Mouse (Mus musculus) embryonic facial prominence, embryonic 15.5 days (tissue): Measurements from ENCODE around the gene Cacng1. TPM values are rescaled to one million over a fixed set of nuclear protein-coding genes. Genes with fewer than 3 reads are reported as not detected.

Experiments
- ATAC-seq: fragments of 200-750 bp; cut with Nextera tagmentation; 2 replicates; pipeline ENCODE4 v1.8.0; 2017; ENCODE audit warnings: low read depth, moderate TSS enrichment; ENCODE audit not compliant: insufficient number of reproducible peaks, low FRiP score, low TSS enrichment
- H3K27ac ChIP-seq: fragments of 300-500 bp; sonication (generic); replicated peaks from 2 replicates; pipeline ENCODE4 v1.5.1; 2015; ENCODE audit warnings: mild to moderate bottlenecking, inconsistent platforms
- H3K27me3 ChIP-seq: fragments of 300-500 bp; sonication (generic); 2 replicates; pipeline ENCODE4 v1.6.1; 2015; ENCODE audit warnings: inconsistent platforms
- H3K36me3 ChIP-seq: fragments of 300-500 bp; sonication (generic); 2 replicates; pipeline ENCODE4 v1.6.1; 2015; ENCODE audit warnings: mild to moderate bottlenecking, inconsistent platforms
- H3K4me1 ChIP-seq: fragments of 300-500 bp; sonication (generic); 2 replicates; pipeline ENCODE4 v1.6.1; 2015; ENCODE audit warnings: inconsistent platforms
- H3K4me2 ChIP-seq: fragments of 300-500 bp; sonication (generic); replicated peaks from 2 replicates; pipeline ENCODE4 v1.6.1; 2015; ENCODE audit warnings: mild to moderate bottlenecking, inconsistent platforms
- H3K4me3 ChIP-seq: fragments of 300-500 bp; sonication (generic); replicated peaks from 2 replicates; pipeline ENCODE4 v1.5.1; 2015; ENCODE audit warnings: mild to moderate bottlenecking, inconsistent platforms
- H3K9ac ChIP-seq: fragments of 300-500 bp; sonication (generic); 2 replicates; pipeline ENCODE4 v1.6.1; 2015; ENCODE audit warnings: inconsistent platforms
- H3K9me3 ChIP-seq: fragments of 300-500 bp; sonication (generic); replicated peaks from 2 replicates; pipeline ENCODE4 v1.6.1; 2016; ENCODE audit warnings: inconsistent platforms
- WGBS: fragments of 180-500 bp; shearing (Covaris S2); methylation state at CpG from one replicate; pipeline ENCODE4 v1.1.7; 2015; 5-methylcytosine and 5-hydroxymethylcytosine counted together
- polyA plus RNA-seq: library from polyadenylated mRNA; unstranded; fragments of >200 nt; fragmentation: Nextera tagmentation; extraction: Ambion mirVana; gene quantifications from 2 replicates; pipeline ENCODE4 v1.2.1, GENCODE M21; 2015

Gene Cacng1
- polyA plus RNA-seq: 13.4 and 23.8 TPM in 2 replicates

DNA sequence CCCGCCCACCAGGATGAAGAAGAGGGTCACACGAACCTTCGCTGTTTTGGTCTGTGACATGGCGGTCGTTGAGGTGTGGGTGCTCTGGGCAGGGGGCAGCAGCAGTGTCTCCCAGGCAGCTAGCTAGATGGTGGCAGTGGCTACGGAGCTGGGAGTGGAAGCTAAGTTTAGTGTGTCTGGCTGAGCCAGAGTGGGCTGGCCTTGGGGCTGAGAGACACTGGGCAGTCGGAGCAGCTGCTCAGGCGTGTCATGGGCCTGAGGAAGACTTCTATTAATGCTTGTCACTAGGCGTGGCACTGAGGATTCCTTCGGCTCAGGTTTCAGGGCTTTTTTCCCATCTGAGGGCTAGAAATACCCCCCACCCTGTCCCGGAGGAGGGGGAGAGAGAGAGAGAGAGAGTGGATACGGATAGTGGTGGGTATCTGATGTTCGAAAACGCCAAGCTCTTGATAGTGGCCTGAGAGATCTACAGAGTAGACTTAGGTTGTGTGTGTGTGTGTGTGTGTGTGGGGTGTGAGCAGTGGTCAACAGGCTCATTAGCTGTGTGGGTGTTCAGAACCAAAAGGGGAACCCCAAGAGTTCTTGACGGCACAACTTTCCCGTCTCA lies at the start of gene Cacng1:
Gene Cacng1 (minus strand): TSS at position 191 of the 607 bp plus-strand sequence.
- H3K36me3 ChIP-seq: no peaks in the 10 kb centered on the region
- H3K4me2 ChIP-seq: no peak within 1 kb of the TSS
- ATAC-seq: 0 out of 2 replicates have a peak, but pooled peaks have one; percentile 51
- H3K27ac ChIP-seq: no peak within 1 kb of the TSS
- 66% methylated on average over 16 of the region's 16 CpGs for WGBS
- peaks cover 4% of the 10 kb centered on the region; the same call in 1 of the 2 replicates for H3K4me1 ChIP-seq
- H3K27me3 ChIP-seq: no peaks in the 10 kb centered on the region
- H3K9me3 ChIP-seq: no peaks in the 10 kb centered on the region
- no peak within 1 kb of the TSS for H3K9ac ChIP-seq
- H3K4me3 ChIP-seq: no peak within 1 kb of the TSS

DNA sequence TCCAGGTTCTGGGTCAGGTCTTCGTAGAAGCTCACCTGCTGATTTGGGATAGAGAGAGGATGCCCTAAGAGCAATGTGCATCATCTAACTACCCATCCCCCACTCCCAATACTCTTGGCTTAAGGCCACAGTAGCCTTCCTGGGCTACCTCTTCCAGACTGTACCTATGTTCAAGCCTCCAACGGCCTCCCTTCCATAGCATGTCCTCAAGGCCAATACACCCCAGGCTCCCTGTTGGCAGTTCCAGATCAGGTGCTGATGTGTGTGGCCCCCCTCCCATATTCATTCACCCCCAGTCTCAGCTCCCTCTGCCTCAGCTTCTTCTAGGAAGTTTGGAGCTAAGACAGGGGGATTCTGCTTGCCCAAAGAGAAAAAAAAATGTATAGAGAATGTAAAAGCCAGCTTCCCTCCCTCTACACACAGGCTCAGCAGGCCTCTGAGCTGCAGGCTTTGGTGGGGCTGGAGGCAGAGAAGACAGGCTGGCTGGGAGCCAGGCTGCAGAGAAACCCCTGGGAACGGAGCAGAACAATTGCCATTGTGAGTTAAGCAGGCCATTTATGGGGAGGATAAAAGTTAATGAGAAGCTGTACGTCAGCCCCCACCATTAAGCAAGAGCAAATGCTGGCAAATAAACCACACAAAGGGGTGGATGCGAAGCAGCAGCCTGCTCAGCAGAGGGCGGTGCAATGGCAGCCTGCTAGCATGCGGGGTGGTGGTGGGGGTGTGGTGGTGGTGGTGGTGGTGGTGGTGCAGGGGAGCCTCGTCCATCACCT lies 46.6 kb upstream of the Cacng1 start:
- peak overlapping the region; percentile 51; the same call in 1 of the 2 replicates for H3K27ac ChIP-seq
- no peak overlapping the region for H3K4me2 ChIP-seq
- H3K4me3 ChIP-seq: no peak overlapping the region
- H3K9me3 ChIP-seq: no peaks in the 10 kb centered on the region
- peaks cover 22% of the 10 kb centered on the region for H3K4me1 ChIP-seq
- ATAC-seq: peak; percentile 66
- no peak overlapping the region for H3K9ac ChIP-seq
- no peaks in the 10 kb centered on the region for H3K36me3 ChIP-seq
- H3K27me3 ChIP-seq: no peaks in the 10 kb centered on the region
- WGBS: 17% methylated on average over 8 of the region's 8 CpGs

DNA sequence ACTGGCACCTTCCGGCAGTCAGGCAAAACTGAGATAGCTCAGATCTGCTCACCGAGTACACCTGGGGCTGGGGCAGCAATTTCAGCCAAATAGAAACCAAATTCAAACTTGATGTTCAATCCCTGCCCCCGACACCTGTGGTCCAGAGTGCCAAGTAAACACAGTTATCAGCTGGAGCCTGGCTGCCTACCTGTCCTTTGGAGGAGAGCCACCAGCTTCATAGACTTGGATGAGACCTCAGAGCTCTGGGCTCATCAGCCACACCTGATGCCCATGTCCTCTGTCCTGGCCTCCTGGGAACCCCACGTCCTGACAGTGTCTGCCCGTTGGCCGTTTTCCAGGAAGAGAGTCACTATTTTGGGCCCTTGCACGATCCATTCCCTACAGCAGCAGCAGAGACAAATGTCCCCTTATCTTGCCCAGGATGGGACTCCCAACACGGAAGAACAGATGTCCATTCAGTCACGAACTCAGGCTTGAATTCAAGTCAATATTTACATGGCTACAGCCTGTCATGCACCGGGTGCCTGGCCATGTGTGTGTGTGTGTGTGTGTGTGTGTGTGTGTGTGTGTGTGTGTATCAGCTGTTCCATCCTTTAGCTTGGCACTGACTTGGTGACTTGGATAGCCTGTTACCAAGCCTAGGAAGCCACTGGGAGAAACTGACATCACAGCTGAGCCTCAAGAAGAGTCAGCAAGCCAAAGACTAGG lies 45.6 kb upstream of the Cacng1 start:
- Histone ChIP-seq H3K27me3 (no peaks in the 10 kb centered on the region), H3K9ac (no peak overlapping the region), H3K4me2 (no peak overlapping the region), H3K36me3 (no peaks in the 10 kb centered on the region), H3K4me3 (no peak overlapping the region), H3K27ac (no peak overlapping the region), H3K9me3 (no peaks in the 10 kb centered on the region), H3K4me1 (peaks cover 22% of the 10 kb centered on the region)
- 70% methylated on average over 10 of the region's 10 CpGs for WGBS
- ATAC-seq: no peak

DNA sequence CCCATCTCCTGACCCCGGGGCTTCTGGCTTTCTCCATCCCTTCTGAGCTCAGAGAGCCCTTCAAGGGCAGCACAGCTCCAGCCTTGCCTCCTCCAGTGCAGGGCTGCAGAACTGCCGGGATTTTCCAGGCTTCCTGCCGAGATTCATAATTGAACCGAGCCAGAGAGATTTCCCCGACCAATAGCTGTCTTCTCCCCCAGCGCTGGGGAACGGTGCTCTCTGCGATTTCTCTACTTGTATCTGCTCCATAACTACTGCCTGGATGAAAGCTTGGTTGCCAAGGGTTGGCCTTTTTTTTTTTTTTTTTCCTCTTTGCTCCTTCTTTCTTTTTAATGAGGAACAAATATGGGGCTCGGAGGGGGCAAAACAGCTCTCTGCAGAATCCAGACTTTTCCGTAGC lies 43.7 kb upstream of the Cacng1 start:
- 38% methylated on average over 10 of the region's 10 CpGs for WGBS
- H3K36me3 ChIP-seq: no peaks in the 10 kb centered on the region
- no peak overlapping the region for H3K4me2 ChIP-seq
- H3K27ac ChIP-seq: no peak overlapping the region
- H3K9ac ChIP-seq: no peak overlapping the region
- no peak overlapping the region for H3K4me3 ChIP-seq
- peaks cover 22% of the 10 kb centered on the region for H3K4me1 ChIP-seq
- no peak for ATAC-seq
- H3K27me3 ChIP-seq: no peaks in the 10 kb centered on the region
- no peaks in the 10 kb centered on the region for H3K9me3 ChIP-seq

DNA sequence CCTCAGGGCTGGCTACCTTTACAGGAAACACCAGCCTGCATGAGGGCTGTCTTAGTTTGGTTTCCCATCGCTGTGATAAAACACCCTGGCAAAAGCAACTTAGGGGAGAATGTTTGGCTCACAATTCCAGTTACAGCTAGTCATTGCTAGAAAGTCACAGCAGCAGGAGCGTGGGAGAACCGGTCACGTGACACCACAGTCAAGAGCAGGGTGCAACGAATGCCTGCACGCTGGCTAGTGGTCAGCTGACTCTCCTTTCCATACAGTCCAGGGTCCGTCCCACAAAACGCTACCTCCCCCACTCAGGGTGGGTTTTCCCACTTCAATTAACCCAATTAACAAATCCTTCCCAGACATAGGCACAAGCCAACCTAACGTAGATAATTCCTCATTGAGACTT lies 43.2 kb upstream of the Cacng1 start:
- H3K4me2 ChIP-seq: no peak overlapping the region
- 85% methylated on average over 9 of the region's 9 CpGs for WGBS
- peaks cover 22% of the 10 kb centered on the region for H3K4me1 ChIP-seq
- H3K9me3 ChIP-seq: no peaks in the 10 kb centered on the region
- ATAC-seq: no peak
- H3K4me3 ChIP-seq: no peak overlapping the region
- H3K27me3 ChIP-seq: no peaks in the 10 kb centered on the region
- H3K9ac ChIP-seq: no peak overlapping the region
- H3K27ac ChIP-seq: no peak overlapping the region
- H3K36me3 ChIP-seq: no peaks in the 10 kb centered on the region

DNA sequence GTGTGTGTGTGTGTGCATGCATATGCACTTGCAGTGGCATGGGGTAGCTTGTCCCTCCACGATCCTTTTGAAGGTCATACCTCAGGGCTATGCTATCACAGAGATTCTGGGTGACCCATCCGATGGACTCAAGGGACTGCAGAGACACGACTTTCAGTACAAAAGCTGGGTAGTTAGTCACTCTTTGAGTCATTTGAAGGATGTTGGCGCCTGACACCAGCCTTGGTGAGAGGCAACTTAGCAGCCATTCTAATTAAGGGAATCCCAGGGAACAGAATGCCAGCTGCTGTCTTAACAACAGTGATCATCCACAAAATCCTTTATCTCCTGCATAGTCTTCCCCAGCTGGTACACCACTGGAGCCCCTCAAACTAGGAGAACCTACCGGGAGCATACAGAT lies 32.8 kb upstream of the Cacng1 start:
- no peaks in the 10 kb centered on the region for H3K9me3 ChIP-seq
- ATAC-seq: no peak
- H3K4me3 ChIP-seq: no peak overlapping the region
- no peak overlapping the region for H3K4me2 ChIP-seq
- WGBS: 88% methylated on average over 5 of the region's 5 CpGs
- no peaks in the 10 kb centered on the region for H3K36me3 ChIP-seq
- H3K27ac ChIP-seq: no peak overlapping the region
- 0 out of 2 replicates have a peak, but pooled peaks cover 7% of the 10 kb centered on the region for H3K4me1 ChIP-seq
- no peaks in the 10 kb centered on the region for H3K27me3 ChIP-seq
- no peak overlapping the region for H3K9ac ChIP-seq

DNA sequence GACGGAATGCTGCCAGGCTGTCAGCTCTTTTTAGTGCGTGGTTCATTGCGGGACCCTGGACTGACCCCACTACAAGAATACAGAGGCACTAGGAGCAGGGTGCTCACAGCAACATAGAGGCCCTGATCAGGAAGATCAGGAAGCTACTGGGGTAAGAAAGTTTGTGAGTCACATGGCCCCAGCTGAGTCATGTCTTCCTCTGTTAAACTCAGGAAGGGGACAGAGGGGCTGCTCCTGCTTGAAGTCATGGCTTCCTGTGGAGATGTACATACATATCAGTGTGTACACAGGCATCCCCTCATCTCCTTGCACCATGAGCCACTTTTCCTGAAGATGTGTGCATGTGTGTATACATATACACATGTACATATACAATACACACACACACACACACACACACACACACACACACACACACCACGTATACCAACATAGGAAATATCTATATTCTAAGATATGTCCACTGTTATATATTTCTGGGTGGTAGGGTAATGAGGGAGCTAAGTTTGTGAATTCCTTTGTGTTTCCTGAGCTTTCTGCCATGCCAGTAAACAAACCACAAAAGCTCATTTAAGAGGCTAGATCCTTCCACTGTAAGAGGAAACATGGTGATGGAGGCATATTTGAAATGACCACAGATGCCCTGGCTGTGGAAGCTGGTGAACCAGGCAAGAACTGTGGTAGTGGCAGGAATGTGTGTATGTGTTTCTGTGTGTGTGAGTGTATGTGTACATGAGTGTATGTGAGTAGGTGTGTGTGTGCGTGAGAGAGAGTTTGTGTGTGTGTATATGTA lies 32.1 kb upstream of the Cacng1 start:
- Histone ChIP-seq H3K9ac (no peak overlapping the region), H3K4me3 (no peak overlapping the region), H3K4me2 (no peak overlapping the region), H3K4me1 (0 out of 2 replicates have a peak, but pooled peaks cover 1% of the 10 kb centered on the region), H3K27ac (no peak overlapping the region), H3K27me3 (no peaks in the 10 kb centered on the region), H3K9me3 (no peaks in the 10 kb centered on the region), H3K36me3 (no peaks in the 10 kb centered on the region)
- WGBS: 80% methylated on average over 5 of the region's 5 CpGs
- no peak for ATAC-seq

DNA sequence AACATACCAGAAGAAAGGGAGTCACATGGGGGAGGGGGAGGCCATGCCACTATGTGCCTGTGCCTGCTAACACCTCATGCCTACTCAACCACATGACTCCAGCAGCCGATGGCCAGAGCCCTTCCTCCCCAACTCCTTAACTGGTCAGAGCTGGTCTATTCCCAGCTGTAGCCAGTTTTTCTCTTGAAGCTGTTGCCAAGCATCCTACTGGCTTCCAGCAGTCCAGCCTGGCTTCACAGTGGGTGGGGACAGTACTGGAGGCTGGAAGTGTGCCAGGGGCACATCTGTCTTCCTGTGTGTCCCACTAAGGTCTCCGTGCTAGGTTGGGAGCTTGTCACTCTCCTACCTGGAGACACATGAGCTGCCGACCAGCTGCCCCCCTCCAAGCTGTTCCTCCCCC lies 26.8 kb upstream of the Cacng1 start:
- WGBS: 59% methylated on average over 3 of the region's 3 CpGs
- no peaks in the 10 kb centered on the region for H3K9me3 ChIP-seq

DNA sequence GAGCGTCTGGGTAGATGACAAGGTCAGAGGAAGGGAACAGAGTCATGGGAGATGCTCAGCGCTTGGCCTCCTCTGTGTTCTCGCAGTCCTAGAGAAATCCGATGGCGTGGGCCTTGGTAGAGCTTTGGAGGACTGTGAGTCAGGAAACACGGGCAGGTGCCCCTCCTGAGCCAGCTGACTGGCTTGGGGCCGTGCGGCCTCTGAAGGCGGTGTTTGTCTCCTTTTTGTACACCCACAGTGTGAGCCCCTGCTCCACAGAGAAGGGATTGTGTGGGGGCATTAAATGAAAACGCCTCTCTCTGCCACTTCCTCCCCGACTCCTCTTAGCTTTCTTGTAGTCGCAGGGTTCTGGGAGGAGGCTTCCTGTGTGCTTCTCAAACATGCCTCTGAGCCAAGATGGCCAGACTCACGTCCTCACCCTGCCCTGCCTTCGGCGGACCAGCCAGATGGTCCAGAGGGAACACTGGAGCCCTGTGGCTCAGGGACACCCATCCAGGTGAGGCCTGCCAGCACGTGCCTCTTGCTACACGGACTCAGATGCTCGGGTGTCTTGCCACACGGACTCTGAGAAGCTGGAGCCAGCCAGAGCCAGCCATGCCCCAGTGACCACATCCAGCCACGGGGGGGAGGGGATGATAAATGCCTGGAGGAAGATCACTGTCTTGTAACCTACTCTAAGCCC lies 22.2 kb upstream of the Cacng1 start:
- H3K4me2 ChIP-seq: no peak overlapping the region
- peaks cover 8% of the 10 kb centered on the region; the same call in 1 of the 2 replicates for H3K36me3 ChIP-seq
- no peaks in the 10 kb centered on the region for H3K27me3 ChIP-seq
- no peaks in the 10 kb centered on the region for H3K9me3 ChIP-seq
- 69% methylated on average over 20 of the region's 20 CpGs for WGBS
- no peak overlapping the region for H3K4me3 ChIP-seq
- no peak overlapping the region for H3K27ac ChIP-seq
- no peak; the same call in 1 of the 2 replicates for ATAC-seq
- H3K9ac ChIP-seq: no peak overlapping the region
- H3K4me1 ChIP-seq: no peaks in the 10 kb centered on the region

More for the DNA sequence above, 26.8 kb upstream of the Cacng1 start:
- Histone ChIP-seq H3K4me3 (no peak overlapping the region), H3K27ac (no peak overlapping the region), H3K36me3 (no peaks in the 10 kb centered on the region), H3K27me3 (no peaks in the 10 kb centered on the region), H3K4me1 (no peaks in the 10 kb centered on the region), H3K9ac (no peak overlapping the region), H3K4me2 (no peak overlapping the region)
- no peak for ATAC-seq

DNA sequence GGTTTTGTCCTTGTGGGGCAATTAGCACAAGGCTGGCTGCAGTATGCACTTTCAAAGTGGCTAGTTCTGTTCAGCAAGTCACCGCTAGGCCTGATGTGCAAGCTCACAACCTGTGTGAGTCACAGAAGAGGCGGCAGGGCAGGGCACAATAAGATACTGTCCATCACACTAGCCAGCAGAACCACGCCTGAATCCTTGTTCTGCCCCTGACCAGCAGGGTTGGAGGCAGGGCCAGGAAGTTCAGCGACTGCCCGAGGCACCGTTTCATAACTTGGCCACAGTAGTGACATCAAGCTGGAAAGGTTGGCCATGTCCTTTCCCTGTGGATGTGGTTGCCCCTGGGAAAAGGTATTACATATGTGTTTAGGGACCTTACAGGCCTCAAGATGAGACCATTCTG lies 21.6 kb upstream of the Cacng1 start:
- no peaks in the 10 kb centered on the region for H3K27me3 ChIP-seq
- no peaks in the 10 kb centered on the region for H3K4me1 ChIP-seq
- H3K36me3 ChIP-seq: peaks cover 8% of the 10 kb centered on the region; the same call in 1 of the 2 replicates
- H3K9me3 ChIP-seq: no peaks in the 10 kb centered on the region
- no peak overlapping the region for H3K4me3 ChIP-seq
- WGBS: 77% methylated on average over 6 of the region's 6 CpGs
- no peak overlapping the region for H3K4me2 ChIP-seq
- no peak for ATAC-seq
- no peak overlapping the region for H3K27ac ChIP-seq
- no peak overlapping the region for H3K9ac ChIP-seq
